Mouse (Mus musculus) stomach, postnatal 0 days (tissue): Measurements from ENCODE around the gene Msantd3.

Experiments
- CTCF ChIP-seq: IDR thresholded peaks from 2 replicates; pipeline ENCODE4 v1.5.1; 2016; ENCODE audit warnings: antibody characterized with exemption, low read depth, mild to moderate bottlenecking, moderate library complexity
- EP300 ChIP-seq: optimal IDR thresholded peaks from 2 replicates; pipeline ENCODE3; 2016; ENCODE audit warnings: antibody characterized with exemption

DNA sequence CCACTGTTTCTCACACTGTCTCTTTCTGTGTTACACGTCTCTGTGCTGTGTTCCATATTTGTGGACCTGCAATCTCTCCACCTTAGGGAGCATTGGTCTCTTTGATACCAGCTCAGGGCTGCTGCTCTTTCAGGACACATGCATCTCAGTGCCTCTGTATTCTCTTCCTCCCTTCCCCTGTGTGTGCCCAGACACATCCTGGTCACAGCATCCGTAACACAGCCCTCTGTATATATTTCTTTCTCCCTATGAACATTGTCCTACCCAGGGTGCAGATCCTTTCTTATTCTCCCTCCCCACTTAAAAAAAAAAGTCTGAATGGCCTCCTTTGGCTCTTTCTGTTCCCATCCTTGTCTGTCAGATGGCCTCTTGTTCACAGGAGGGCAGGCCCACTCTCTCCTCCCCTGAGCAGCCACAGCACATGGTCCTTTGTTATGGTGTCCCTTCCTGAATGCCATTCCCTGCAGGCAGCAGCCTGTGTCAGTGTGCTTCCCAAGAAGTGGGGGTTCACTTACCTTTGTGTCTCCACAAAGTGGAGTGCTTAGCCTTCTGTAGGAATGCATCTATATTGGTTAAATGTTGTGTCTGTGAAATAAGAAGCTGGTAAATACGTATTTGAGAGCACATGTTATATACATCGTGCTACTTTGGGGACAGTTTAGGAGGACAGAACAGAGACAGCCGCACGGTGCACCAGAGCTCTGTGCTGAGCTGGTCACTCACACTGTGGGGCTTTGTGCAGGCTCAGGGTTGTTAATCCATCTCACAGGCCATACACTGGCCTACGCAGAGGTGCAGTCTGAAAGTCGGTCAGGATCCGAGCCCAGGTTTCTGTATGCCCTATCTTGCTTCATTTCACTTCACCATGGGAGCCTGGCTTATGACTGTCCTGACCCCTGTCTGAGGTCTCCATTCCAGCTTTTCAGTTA lies 7.1 kb downstream of the Msantd3 start:
- no peak for TF ChIP-seq CTCF
- TF ChIP-seq EP300, result no peak
